Mouse (Mus musculus): ENCODE measurements around the gene Hacd4. TPM values are rescaled to one million over a fixed set of nuclear protein-coding genes. Genes with fewer than 3 reads are reported as not detected.

The Hacd4 gene
- polyA plus RNA-seq, 1 experiment from 2014 or later = 3.4 TPM

DNA sequence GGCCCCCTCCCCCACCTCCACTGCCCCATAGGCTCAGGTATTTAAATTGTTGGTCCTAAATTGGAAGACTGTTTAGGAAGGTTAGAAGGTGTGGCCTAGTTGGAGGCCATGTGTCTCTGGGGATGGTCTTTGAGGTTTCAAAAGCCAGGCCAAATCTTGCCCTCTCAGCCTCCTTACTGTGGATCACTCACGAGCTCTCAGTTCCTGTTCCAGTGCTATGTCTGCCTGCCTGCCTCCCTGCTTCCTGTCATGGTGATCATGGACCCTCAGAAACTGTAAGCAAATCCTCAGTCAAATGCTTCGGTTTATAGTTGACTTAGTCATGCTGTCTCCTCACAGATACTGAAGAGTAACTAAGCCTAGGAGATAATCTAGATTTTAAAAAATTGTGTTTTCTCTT, 19.9 kb upstream of the Hacd4 start:
- Histone ChIP-seq H3K27ac (no peak overlapping the region), H3K27me3 (no peaks in the 10 kb centered on the region), H3K4me1 (replicated peaks) (no peaks in the 10 kb centered on the region), H3K9me3 (no peaks in the 10 kb centered on the region), H3K9ac (replicated peaks) (no peak overlapping the region), H3K4me3 (replicated peaks) (no peak overlapping the region), H3K4me2 (replicated peaks) (no peak overlapping the region), H3K36me3 (no peaks in the 10 kb centered on the region)
- 77% methylated on average over 2 of the region's 2 CpGs for WGBS
- ATAC-seq = no peak

- no peaks in the 10 kb centered on the region for H3K27me3 ChIP-seq
- no peak overlapping the region for H3K27ac ChIP-seq
- H3K9ac ChIP-seq (replicated peaks) = no peak overlapping the region
- no peaks in the 10 kb centered on the region for H3K4me1 ChIP-seq (replicated peaks)
- ATAC-seq = no peak
- H3K9me3 ChIP-seq = no peaks in the 10 kb centered on the region
- no peak overlapping the region for H3K4me2 ChIP-seq (replicated peaks)
- H3K36me3 ChIP-seq = no peaks in the 10 kb centered on the region
- H3K4me3 ChIP-seq (replicated peaks) = no peak overlapping the region
- WGBS = 96% methylated on average over 1 of the region's 1 CpGs
These were observed 19.4 kb upstream of the Hacd4 start for GRCm38 (mm10) chr4:88458093-88458492.

GRCm38 (mm10) chr4:88450087-88450765, 11.5 kb upstream of the Hacd4 start:
- WGBS = 93% methylated on average over 1 of the region's 1 CpGs
- Histone ChIP-seq H3K36me3 (no peaks in the 10 kb centered on the region), H3K4me2 (replicated peaks) (no peak overlapping the region), H3K4me3 (replicated peaks) (no peak overlapping the region), H3K9ac (replicated peaks) (no peak overlapping the region), H3K9me3 (no peaks in the 10 kb centered on the region), H3K27ac (no peak overlapping the region), H3K4me1 (replicated peaks) (no peaks in the 10 kb centered on the region), H3K27me3 (no peaks in the 10 kb centered on the region)
- no peak for ATAC-seq

GRCm38 (mm10) chr4:88448976-88449375, 10.2 kb upstream of the Hacd4 start:
- Histone ChIP-seq H3K27me3 (no peaks in the 10 kb centered on the region), H3K27ac (no peak overlapping the region), H3K9ac (replicated peaks) (no peak overlapping the region), H3K36me3 (no peaks in the 10 kb centered on the region), H3K4me2 (replicated peaks) (no peak overlapping the region), H3K4me1 (replicated peaks) (no peaks in the 10 kb centered on the region), H3K4me3 (replicated peaks) (no peak overlapping the region), H3K9me3 (no peaks in the 10 kb centered on the region)
- ATAC-seq = no peak
- WGBS = 79% methylated on average over 2 of the region's 2 CpGs

- no peak overlapping the region for H3K4me3 ChIP-seq (replicated peaks)
These were observed 2.1 kb upstream of the Hacd4 start for GRCm38 (mm10) chr4:88440814-88441213.

DNA sequence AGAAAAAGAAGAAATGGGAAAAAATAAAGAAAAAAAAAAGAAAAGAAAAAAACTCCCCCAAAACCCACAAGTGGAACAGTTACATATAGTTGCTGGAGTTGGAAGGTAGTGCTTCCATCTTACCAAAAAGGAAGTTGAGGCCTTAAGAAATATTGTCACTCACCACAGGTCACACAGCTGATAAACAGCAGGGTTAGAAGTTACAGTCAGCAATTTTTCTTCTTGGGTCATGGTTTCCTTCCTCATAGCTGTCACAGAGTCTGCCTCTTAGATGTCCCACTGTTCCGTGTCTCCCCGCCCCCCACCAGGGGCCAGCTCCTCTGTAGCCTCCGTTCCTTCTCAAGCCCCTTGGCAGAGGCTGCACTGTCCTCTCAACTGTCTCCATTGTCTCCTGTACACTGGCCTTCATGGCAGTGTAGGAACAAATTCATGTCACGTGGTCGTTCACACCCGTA, 968 bp upstream of the Hacd4 start:
- no peak overlapping the region for H3K27ac ChIP-seq
- WGBS = 81% methylated on average over 6 of the region's 6 CpGs
- no peaks in the 10 kb centered on the region for H3K36me3 ChIP-seq
- H3K4me1 ChIP-seq (replicated peaks) = peaks cover 14% of the 10 kb centered on the region
- 0 out of 2 replicates have a peak, but pooled peaks have one; percentile 22 for ATAC-seq
- no peak overlapping the region for H3K4me3 ChIP-seq (replicated peaks)
- no peaks in the 10 kb centered on the region for H3K9me3 ChIP-seq
- H3K4me2 ChIP-seq (replicated peaks) = no peak overlapping the region
- no peaks in the 10 kb centered on the region for H3K27me3 ChIP-seq
- no peak overlapping the region for H3K9ac ChIP-seq (replicated peaks)

More at GRCm38 (mm10) chr4:88440814-88441213, 2.1 kb upstream of the Hacd4 start:
- Histone ChIP-seq H3K4me2 (replicated peaks) (no peak overlapping the region), H3K27ac (no peak overlapping the region), H3K9me3 (no peaks in the 10 kb centered on the region), H3K9ac (replicated peaks) (no peak overlapping the region), H3K4me1 (replicated peaks) (peaks cover 14% of the 10 kb centered on the region), H3K36me3 (no peaks in the 10 kb centered on the region), H3K27me3 (no peaks in the 10 kb centered on the region)
- no peak for ATAC-seq
- WGBS = 93% methylated on average over 7 of the region's 7 CpGs

- Histone ChIP-seq H3K9me3 (no peaks in the 10 kb centered on the region), H3K27ac (no peak overlapping the region), H3K36me3 (no peaks in the 10 kb centered on the region), H3K4me3 (replicated peaks) (peak overlapping the region; percentile 33), H3K4me2 (replicated peaks) (peak overlapping the region; percentile 61), H3K9ac (replicated peaks) (no peak overlapping the region), H3K27me3 (no peaks in the 10 kb centered on the region), H3K4me1 (replicated peaks) (peaks cover 14% of the 10 kb centered on the region)
- ATAC-seq = peak; percentile 66
- WGBS = 15% methylated on average over 4 of the region's 4 CpGs
These were observed 232 bp upstream of the Hacd4 start for GRCm38 (mm10) chr4:88438990-88439329.

- Histone ChIP-seq H3K4me2 (replicated peaks) (no peak overlapping the region), H3K9ac (replicated peaks) (no peak overlapping the region), H3K27me3 (no peaks in the 10 kb centered on the region), H3K4me3 (replicated peaks) (no peak overlapping the region), H3K27ac (no peak overlapping the region), H3K9me3 (no peaks in the 10 kb centered on the region), H3K36me3 (no peaks in the 10 kb centered on the region), H3K4me1 (replicated peaks) (peaks cover 14% of the 10 kb centered on the region)
- 53% methylated on average over 2 of the region's 2 CpGs for WGBS
- no peak for ATAC-seq
These were observed 811 bp downstream of the Hacd4 start for GRCm38 (mm10) chr4:88437917-88438316.

GRCm38 (mm10) chr4:88437166-88437565, 1.6 kb downstream of the Hacd4 start:
- Histone ChIP-seq H3K4me3 (replicated peaks) (no peak overlapping the region), H3K27ac (no peak overlapping the region), H3K4me1 (replicated peaks) (peaks cover 14% of the 10 kb centered on the region), H3K9ac (replicated peaks) (no peak overlapping the region), H3K27me3 (no peaks in the 10 kb centered on the region), H3K9me3 (no peaks in the 10 kb centered on the region), H3K4me2 (replicated peaks) (no peak overlapping the region), H3K36me3 (no peaks in the 10 kb centered on the region)
- 89% methylated on average over 3 of the region's 3 CpGs for WGBS
- no peak for ATAC-seq

DNA sequence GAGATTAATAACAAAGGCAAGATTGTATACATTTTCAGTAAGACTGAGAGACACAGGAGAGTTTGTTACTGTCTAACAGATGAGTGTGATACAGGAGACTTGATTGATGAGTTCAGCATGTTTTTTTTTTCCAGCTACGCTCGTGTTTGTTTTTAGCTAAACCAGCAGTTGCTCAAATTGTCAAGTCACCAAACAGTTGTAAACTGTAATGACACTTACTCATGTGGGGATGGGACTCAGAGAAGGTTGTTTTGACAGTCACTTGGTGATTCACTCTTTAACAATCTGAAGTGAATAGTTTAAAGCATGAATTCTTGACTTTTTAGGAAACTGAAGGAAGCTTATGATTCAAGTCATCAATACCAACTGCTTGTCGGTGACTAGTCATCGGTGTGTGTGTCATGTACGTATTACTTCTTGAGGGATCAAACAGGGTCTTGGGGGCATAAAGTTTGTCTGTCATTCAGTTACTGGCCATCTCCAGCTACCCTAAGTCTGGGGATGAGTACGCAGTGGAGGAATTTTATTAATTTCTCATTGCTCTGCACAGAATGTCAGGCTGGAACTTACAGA, 2.0 kb downstream of the Hacd4 start:
- Histone ChIP-seq H3K27me3 (no peaks in the 10 kb centered on the region), H3K27ac (no peak overlapping the region), H3K4me3 (replicated peaks) (no peak overlapping the region), H3K9me3 (no peaks in the 10 kb centered on the region), H3K4me2 (replicated peaks) (no peak overlapping the region), H3K4me1 (replicated peaks) (peaks cover 10% of the 10 kb centered on the region), H3K9ac (replicated peaks) (no peak overlapping the region), H3K36me3 (no peaks in the 10 kb centered on the region)
- WGBS = 90% methylated on average over 6 of the region's 6 CpGs
- no peak for ATAC-seq

- no peak overlapping the region for H3K4me3 ChIP-seq (replicated peaks)
- no peaks in the 10 kb centered on the region for H3K36me3 ChIP-seq
- H3K9ac ChIP-seq (replicated peaks) = no peak overlapping the region
- H3K27me3 ChIP-seq = no peaks in the 10 kb centered on the region
- 83% methylated on average over 8 of the region's 8 CpGs for WGBS
- H3K4me1 ChIP-seq (replicated peaks) = no peaks in the 10 kb centered on the region
- no peak overlapping the region for H3K4me2 ChIP-seq (replicated peaks)
- H3K9me3 ChIP-seq = no peaks in the 10 kb centered on the region
- H3K27ac ChIP-seq = no peak overlapping the region
- no peak for ATAC-seq
These were observed 6.2 kb downstream of the Hacd4 start for GRCm38 (mm10) chr4:88432412-88433024.

DNA sequence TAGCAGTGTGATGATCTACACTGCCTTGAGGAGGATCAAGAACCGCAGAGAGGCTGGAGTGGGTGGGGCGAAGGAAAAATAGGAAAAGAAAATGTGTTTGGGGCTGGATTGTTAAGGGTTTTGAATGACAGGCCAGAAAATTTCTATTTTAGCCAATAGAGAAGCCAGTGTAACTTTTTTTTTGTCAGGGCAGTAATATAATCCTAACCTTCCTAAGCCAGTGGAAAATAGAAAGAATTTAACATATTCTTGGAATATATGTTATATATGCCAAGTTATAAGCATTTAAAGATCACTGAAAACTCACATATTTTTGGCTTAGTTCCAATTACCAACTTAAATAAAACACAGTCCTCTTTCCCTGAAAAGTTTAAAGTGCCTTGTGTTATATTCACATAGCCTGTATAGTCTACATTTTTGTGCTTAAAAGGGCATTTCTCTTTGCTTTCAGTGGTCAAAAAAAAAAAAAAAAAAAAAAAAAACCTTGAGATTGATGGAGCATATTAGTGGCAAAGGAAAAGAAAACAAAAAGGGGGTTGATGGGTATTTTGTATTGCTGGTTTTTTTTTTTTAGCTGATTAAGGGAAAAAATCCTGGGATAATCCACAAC, 11.0 kb downstream of the Hacd4 start:
- H3K4me1 ChIP-seq (replicated peaks) = no peaks in the 10 kb centered on the region
- 92% methylated on average over 2 of the region's 2 CpGs for WGBS
- no peak for ATAC-seq

More for the DNA sequence above, 11.0 kb downstream of the Hacd4 start:
- Histone ChIP-seq H3K36me3 (no peaks in the 10 kb centered on the region), H3K27ac (no peak overlapping the region), H3K4me2 (replicated peaks) (no peak overlapping the region), H3K9me3 (no peaks in the 10 kb centered on the region), H3K9ac (replicated peaks) (no peak overlapping the region), H3K4me3 (replicated peaks) (no peak overlapping the region), H3K27me3 (no peaks in the 10 kb centered on the region)

Data from midbrain, embryonic 13.5 days (tissue).